Comparison of ENCODE assay signal across 21 mouse cellular contexts in the genomic region with DNA sequence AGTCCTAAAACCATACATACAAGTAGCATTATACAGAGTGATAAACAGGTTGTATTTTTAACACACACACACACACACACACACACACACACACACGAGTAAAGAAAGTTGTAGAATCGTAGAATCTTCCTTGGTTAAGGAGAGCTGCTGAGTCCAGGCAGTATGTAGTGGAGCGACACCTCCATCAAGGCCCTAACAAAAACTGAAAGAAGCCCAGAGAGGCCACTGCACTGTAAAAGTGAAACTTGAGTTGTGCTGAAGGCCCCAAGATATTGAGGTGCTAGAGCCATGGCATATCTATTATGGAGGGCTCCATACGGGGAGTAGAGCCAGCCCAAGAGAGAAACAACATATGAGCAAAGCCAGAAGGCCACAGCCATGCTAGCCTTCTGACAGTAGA. TPM values are rescaled to one million over a fixed set of nuclear protein-coding genes. Genes with fewer than 3 reads are reported as not detected.
A peak's percentile ranks its signal among the peaks of the same experiment; 100 is the strongest.
DNase-seq lines count a peak whose midpoint lies in the region; ATAC-seq lines count a peak whose summit lies in the region.
"Had no signal": no experiment of that assay in that cellular context is flagged by ENCODE, and none has a peak within 500 bp of the region (broad histone marks: within the 10 kb centered on the region; RNA-seq: fewer than 3 reads in every experiment).

No protein-coding gene starts in this region.

- ATAC-seq in activated CD4-positive, CD25-positive, alpha-beta regulatory T cell, adult 4 months, result peak; percentile 61
- ATAC-seq: forebrain, embryonic 13.5 days; forebrain, embryonic 16.5 days; intestine, embryonic 16.5 days; Patski had no signal

- peak; percentile 73 for DNase-seq in A20 (ENCODE audit: low read depth, low spot score)
- DNase-seq in CD4-positive, CD25-positive, alpha-beta regulatory T cell, adult 2 months (ENCODE audit: low read depth, low spot score), result peak; percentile 31
- DNase-seq in Muller cell, postnatal 12 days (ENCODE audit: inconsistent ontology term), result no peak
- no peak for DNase-seq in right cerebral cortex, postnatal 25 days
- DNase-seq in cerebellum, postnatal 10 days, result no peak
- DNase-seq: adrenal gland, adult 2 months; adrenal gland, postnatal 14 days; cerebellum, adult 11-12 months; cerebellum, adult 8-10 months; cerebellum, postnatal 14 days; gastrocnemius, postnatal 10 days; gastrocnemius, postnatal 36 days; heart, adult 2 months; heart, postnatal 14 days; heart, postnatal 4 days; kidney, adult 18-20 months had no signal

RNA-seq across cellular contexts. Expression of a gene that starts 32.3 kb away (rescaled TPM):
- 10 to 100 TPM; 32.6 to 42.9 TPM for polyA plus RNA-seq in activated CD4-positive, CD25-positive, alpha-beta regulatory T cell, adult 4 months (2017; shearing (Covaris generic))

Comparison
In these comparisons a context has a peak if more than half of its experiments do, and no peak if none do; other contexts are left out.
1. DNase-seq: peak in A20 (single experiment) and CD4-positive, CD25-positive, alpha-beta regulatory T cell, adult 2 months (single experiment); none in Muller cell, postnatal 12 days (single experiment), right cerebral cortex, postnatal 25 days (single experiment) and cerebellum, postnatal 10 days (0 of 2).